Mouse (Mus musculus) liver, embryonic 14.5 days (tissue): ENCODE data around the gene Tcl1b5.

Experiments used
- CTCF ChIP-seq: IDR thresholded peaks from 2 replicates; pipeline ENCODE4 v1.5.1; 2016; ENCODE audit warnings: antibody characterized with exemption, low read depth, control low read depth
- EP300 ChIP-seq: IDR thresholded peaks from 2 replicates; pipeline ENCODE4 v1.6.1; 2016; ENCODE audit warnings: antibody characterized with exemption, low read depth

DNA sequence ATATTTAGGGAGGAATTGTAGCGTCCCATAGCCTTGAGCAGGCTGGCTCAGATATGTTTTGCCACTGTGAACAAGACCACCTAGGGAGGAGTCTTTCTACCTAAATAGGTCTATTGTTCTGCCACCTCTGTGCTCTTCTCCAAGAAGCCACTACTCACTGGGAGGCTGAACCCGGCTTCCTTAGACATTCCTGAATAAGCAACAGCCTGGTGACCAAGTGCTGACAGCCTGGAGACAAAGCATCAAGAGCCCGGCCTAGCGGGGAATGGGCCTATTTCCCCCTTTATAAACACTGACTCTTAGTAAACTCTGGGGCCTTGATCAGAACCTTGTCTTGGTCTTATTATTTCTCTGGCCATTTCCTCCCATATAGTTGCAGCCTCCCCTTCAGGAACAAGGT, 49.6 kb upstream of the Tcl1b5 start:
- TF ChIP-seq CTCF, result no peak
- no peak for TF ChIP-seq EP300
